Mouse (Mus musculus) urinary bladder, postnatal 4 days (tissue): Measurements from ENCODE around the gene Krt73.

Experiments
- DNase-seq, 2 experiments: peaks; one replicate each; pipeline ENCODE4 v3.0.0; 2021 to 2022; ENCODE audit warnings: low spot score in 2 of 2

The Krt73 gene

GRCm38 (mm10) chr15:101802296-101802835 is at the start of gene Krt73:
Krt73 (minus strand) TSS chr15:101802346.
- DNase-seq: no peak

DNA sequence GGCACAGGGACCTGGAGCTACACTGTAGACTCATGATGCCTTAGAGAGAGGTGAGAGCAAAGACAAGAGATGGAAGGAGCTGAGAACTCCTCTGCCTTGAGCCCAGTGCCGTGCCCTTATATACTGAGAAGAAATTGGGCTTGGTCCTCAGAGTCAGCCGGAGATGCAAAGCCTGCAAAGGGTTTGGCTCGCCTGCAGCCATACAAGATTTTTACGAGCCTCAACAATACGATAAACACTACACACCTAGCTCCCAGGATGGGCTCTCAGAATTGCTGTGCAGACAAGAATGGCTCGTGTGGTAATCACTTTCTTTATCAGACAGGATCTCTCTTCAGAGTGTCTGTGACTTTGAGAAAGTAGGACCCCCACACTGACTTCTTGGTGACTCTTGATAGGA is 48.5 kb upstream of the Krt73 start, which contains the start of gene Krt1:
TSS of gene Krt1 (minus strand) at position 101 of the 400 bp plus-strand sequence.
- no peak for DNase-seq

DNA sequence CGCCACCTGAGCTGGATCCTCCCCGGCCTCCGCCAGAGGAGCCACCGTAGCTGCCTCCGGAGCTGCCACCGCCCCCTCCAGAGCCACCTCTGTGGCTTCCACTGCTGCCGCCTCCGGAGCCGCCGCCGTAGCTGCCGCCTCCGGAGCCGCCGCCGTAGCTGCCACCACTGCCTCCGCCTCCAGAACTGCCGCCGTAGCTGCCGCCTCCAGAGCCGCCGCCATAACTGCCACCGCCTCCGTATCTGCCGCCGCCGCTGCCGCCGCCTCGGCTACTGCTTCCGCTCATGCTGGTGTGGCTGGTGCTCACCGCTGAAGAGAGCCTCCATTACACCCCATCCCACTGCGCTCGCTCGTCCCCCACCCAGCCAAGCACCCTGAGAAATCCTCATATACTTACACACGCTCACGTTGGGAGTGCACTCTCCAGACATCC is 43.8 kb upstream of the Krt73 start:
- DNase-seq: no peak

GRCm38 (mm10) chr15:101843192-101843591 is 41.0 kb upstream of the Krt73 start:
- no peak for DNase-seq

GRCm38 (mm10) chr15:101834784-101835328 is 32.7 kb upstream of the Krt73 start:
- no peak for DNase-seq

DNA sequence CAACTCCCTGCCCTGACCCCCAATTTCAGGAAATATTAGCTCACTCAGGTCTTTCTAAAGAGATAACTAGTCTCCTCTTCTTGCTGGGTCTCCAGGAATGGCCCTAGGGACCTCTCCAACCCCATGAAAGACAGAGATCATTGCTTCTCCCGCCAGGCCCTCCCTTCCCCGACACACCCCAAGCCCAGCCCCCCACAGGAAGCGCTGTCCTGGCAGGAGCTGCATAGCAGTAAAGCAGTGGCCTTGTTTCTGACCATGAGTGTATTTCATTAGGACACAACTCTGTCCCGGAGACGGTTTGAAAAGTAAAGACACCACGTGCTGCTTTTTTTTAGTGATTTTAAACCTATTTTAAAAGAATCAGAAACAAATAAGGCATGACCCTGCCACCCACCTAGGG is 31.0 kb upstream of the Krt73 start:
- no peak for DNase-seq

DNA sequence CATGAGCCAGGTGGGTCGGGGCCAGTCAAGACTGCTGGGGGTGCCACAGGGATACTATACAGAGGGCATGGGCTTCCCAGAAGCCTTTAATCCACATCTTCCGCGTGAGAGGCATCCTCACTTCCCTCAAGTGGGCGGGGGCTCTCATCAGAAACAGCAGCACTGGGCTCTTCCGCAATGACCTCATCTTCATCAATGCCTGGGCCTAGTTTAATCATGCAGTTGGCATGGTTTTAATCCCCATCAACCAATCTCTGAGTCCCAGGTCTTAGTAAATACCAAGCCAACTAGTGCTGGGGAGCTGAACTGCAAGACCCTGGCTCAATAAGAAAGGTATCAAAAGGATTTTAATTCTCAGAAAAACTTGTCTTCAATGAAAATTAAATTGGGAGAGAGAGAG is 27.3 kb upstream of the Krt73 start:
- DNase-seq: no peak

DNA sequence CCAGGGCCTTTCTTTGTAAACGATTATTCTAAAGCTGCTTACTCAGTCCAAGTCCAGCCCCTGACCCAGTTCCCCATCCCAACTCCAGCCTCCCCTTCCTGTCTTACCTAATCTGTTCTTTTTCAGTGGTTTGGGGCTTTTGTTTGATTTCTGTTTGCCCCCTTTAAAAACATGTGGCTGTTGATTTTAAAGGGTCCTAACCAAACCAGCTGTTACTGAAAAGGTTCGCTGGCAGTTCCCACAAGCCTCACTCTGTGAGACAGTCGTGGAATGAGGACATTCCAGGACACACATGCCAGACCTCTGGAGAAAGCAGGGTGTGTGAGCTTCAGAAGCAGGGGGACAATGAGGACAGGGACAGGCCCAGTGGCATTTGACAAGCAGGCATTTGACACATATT is 19.6 kb upstream of the Krt73 start:
- DNase-seq: no peak

DNA sequence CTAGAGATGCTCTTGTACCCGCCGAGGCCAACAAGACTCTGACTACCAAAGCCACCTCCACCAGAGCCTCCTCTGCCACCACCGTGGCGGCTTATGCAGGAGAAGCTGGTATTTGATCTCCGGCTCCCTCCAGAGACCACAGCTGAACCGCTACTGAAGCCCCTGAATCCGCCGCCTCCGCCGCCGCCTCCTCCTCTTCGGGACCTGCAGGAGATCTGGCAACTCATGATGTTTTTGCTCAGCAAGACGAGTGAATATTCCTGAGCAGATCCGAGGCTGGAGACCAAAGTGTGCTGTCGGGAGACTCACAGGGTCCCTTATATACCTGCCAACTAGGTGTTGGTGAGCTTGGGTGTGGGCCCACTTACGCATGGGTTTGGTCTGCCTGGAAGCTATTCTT is 15.7 kb upstream of the Krt73 start, which contains the start of gene Krt2:
TSS of gene Krt2 (minus strand) at position 295 of the 400 bp plus-strand sequence.
- DNase-seq: no peak

GRCm38 (mm10) chr15:101803052-101803822 is 1.1 kb upstream of the Krt73 start:
- DNase-seq: no peak

DNA sequence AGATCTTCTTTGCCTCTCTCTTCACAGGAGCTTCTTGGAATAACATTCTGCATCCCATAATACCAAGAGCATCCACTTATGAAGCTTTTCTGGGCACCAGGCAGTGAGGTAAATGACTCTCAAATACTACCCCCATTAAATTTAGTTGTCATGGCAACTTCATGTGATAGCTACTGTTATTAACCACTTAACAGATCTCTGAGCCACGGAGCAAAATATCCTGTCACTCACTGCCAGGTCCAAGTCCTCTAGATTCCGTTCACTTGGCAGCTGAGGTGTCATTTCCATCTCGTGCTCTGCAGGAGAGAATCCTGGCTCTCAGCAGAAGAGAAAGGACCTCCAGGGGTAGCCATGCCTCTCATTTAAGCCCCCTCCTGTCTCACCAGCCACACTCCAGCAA is 11.3 kb downstream of the Krt73 start:
- DNase-seq: no peak

DNA sequence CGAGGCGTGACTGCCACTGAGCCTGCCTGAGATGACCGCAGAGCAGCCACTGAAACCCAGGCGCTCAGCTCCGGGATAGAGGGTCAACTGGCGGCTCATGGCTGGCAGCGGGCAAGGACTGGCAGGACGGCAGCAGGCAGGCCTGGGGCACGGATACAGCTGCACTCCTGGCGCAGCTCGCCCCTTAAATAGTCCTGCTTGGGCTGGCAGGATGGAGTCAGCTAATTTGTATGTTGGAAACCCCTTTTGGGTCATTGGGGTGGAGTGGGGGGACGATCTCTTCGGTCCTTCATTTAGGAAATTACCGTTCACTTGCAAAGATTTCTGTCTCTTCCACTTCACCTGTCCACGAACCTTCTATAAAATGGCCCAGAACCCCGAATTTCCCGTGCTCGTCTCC is 15.8 kb downstream of the Krt73 start, which contains the start of gene Krt72:
TSS of gene Krt72 (minus strand) at position 101 of the 400 bp plus-strand sequence.
- no peak for DNase-seq

DNA sequence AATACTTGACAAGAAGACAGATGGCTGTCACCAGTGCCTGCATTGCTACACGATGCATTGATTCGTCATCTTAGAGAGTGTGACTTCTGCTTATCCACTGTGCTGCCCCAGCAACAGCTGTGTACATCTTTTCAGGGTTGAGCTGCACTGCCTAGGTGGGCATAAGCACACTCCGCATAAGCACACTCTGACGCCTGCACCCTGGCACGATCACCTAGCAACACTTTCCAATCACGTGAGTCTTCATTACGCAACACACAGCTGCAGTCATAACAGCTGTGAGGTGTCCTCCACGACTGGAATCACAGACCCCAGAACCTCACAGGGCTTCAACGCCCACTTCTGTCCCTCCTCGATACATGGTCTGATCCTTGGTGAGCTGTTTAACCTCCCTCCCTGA is 28.7 kb downstream of the Krt73 start:
- no peak for DNase-seq

DNA sequence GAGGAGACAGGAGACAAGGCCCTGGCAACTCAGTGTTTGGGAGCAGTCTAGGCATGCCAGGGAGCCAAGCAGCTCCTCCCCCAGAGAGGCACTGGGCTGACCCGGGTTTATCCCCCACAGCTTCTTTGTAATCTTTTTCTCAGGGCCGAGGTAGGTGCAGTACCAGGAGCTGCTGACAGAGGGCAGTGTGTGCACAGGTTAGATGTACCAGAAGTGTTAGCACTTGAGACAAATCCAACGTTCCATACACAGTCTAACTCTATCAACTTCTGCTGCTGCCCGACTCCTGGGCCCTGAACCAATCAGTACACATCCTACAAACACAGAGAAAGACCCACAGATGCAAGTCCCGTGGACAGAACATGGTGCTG is 29.4 kb downstream of the Krt73 start:
- peak; percentile 79 to 91 for DNase-seq

DNA sequence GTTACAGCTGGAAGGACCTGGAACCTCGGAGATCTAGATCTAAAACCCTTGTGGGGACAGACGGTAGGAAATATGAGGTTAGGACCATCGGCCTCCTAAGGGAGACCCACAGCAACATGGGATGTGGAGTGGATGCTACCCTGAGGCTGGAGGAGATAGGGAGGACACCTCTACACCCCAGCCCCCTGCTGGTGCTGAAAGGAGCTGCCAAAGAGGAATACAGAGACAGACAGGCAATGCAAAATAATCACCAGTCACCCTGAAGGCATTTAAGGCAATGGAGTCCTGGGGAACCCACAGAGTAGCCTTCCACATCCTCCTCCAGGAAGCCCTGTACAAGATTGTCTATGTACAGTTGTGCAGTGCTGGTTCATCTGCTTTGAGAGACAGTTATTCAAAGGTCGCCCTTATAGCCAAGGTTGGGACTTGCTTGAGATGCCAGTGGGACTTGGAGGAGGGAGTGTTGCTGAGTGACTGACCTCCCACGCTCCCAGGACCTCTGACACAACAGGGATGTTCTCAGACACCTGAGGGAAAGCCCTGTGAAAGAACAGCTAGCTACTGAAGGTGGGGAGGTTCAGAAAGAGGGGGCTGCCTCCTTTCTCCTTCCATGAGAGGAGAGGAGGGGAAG is 30.0 kb downstream of the Krt73 start:
- no peak for DNase-seq

DNA sequence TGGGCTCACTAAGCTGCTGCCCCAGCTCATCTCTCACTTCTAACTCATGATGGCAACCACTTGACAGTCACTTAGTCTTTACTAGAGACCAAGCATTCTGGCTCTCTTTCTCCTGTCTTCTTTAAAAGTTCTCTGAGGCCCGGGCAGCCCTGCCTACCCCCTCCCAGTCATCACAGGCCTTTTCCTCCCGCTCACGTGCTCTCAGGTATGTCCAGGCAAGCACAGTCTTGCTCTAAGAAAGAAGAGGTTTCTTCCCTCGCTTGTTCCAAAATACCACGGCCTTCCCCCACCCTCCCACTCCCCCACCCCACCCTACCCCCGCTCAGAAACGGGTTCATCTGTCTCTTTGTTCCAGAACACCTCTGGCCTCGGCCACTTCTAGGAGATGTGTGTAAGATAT is 31.9 kb downstream of the Krt73 start:
- DNase-seq: no peak
